Mouse (Mus musculus) kidney, adult 2 months (tissue): Measurements from ENCODE around the gene Ptpn13. TPM values are rescaled to one million over a fixed set of nuclear protein-coding genes. Genes with fewer than 3 reads are reported as not detected.
A peak's percentile ranks its signal among the peaks of the same experiment; 100 is the strongest.

ENCODE experiments used
- DNase-seq: peaks from one replicate; pipeline ENCODE4 v3.0.0; 2021
- H3K27ac ChIP-seq: fragments of 200-500 bp; 2 replicates; pipeline ENCODE4 v1.5.1; 2012; ENCODE audit warnings: low read depth, low read length, control low read depth, inconsistent platforms; ENCODE audit not compliant: insufficient read depth
- H3K27me3 ChIP-seq: fragments of 200-500 bp; replicated peaks from 2 replicates; pipeline ENCODE4 v1.6.1; 2012; ENCODE audit warnings: mild to moderate bottlenecking, moderate library complexity, low read length, inconsistent platforms; ENCODE audit not compliant: control insufficient read depth, insufficient read depth
- H3K36me3 ChIP-seq: fragments of 200-500 bp; 2 replicates; pipeline ENCODE4 v1.6.1; 2012; ENCODE audit warnings: mild to moderate bottlenecking, moderate library complexity, low read length, inconsistent platforms; ENCODE audit not compliant: control insufficient read depth, insufficient read depth
- H3K4me1 ChIP-seq: fragments of 200-500 bp; 2 replicates; pipeline ENCODE4 v1.6.1; 2011; ENCODE audit warnings: low read length; ENCODE audit not compliant: control insufficient read depth, insufficient read depth
- H3K4me3 ChIP-seq: fragments of 200-500 bp; 2 replicates; pipeline ENCODE4 v1.5.1; 2011; ENCODE audit warnings: mild to moderate bottlenecking, low read depth, low read length, control low read depth; ENCODE audit not compliant: insufficient read depth
- CTCF ChIP-seq: fragments of 200-500 bp; conservative IDR thresholded peaks from 2 replicates; pipeline ENCODE4 v1.5.1; 2011; ENCODE audit warnings: low read depth, mild to moderate bottlenecking, control low read depth, low read length, moderate library complexity, mixed read lengths; ENCODE audit not compliant: insufficient read depth, insufficient read length
- POLR2A ChIP-seq: fragments of 200-500 bp; IDR thresholded peaks from one replicate; pipeline ENCODE4 v1.6.1; 2011; ENCODE audit warnings: low read depth, low read length, control low read depth
- WGBS: fragments of 180-500 bp; shearing (Covaris S2); methylation state at CpG from one replicate; pipeline ENCODE4 v1.1.7; 2018; 5-methylcytosine and 5-hydroxymethylcytosine counted together
- polyA plus RNA-seq: library from polyadenylated mRNA; depleted of rRNA; stranded (reverse); fragments of >200 nt; gene quantifications from 2 replicates; pipeline ENCODE4 v1.2.3, GENCODE M21; 2012

Ptpn13 gene
- polyA plus RNA-seq, 1 experiment, result 23.7 TPM

DNA sequence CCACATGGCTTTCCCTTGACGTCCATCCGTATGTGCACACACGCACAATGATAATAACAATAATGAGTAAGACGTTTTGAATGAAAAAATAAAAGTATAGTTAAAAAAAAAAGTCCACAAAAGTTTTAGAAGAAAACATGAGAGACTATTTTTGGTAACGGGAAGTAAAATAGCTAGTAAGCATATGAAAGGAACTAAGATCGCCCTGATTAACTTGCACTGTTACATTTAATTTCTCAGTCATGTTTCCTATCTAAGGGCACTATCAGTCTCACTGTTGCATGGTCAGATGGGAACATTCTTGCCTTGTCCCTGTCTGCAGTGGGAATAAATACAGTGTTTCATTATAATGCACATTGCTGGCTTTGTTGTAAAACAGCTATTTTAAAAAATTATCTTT, 2.4 kb upstream of the Ptpn13 start:
- Histone ChIP-seq H3K4me1 (peaks cover 10% of the 10 kb centered on the region; the same call in 1 of the 2 replicates), H3K27me3 (no peaks in the 10 kb centered on the region), H3K4me3 (no peak overlapping the region), H3K36me3 (no peaks in the 10 kb centered on the region), H3K27ac (no peak overlapping the region)
- 84% methylated on average over 6 of the region's 6 CpGs for WGBS
- TF ChIP-seq CTCF, result no peak
- no peak for TF ChIP-seq POLR2A
- no peak for DNase-seq

- H3K27me3 ChIP-seq, result no peaks in the 10 kb centered on the region
- WGBS, result 28% methylated on average over 6 of the region's 6 CpGs
- DNase-seq, result peak; percentile 64
- H3K27ac ChIP-seq, result peak overlapping the region; percentile 93
- H3K36me3 ChIP-seq, result no peaks in the 10 kb centered on the region
- no peak overlapping the region for H3K4me3 ChIP-seq
- H3K4me1 ChIP-seq, result peaks cover 10% of the 10 kb centered on the region; the same call in 1 of the 2 replicates
- TF ChIP-seq POLR2A (no peak), CTCF (no peak)
Measured at GRCm38 (mm10) chr5:103423305-103423926, 1.6 kb upstream of the Ptpn13 start.

DNA sequence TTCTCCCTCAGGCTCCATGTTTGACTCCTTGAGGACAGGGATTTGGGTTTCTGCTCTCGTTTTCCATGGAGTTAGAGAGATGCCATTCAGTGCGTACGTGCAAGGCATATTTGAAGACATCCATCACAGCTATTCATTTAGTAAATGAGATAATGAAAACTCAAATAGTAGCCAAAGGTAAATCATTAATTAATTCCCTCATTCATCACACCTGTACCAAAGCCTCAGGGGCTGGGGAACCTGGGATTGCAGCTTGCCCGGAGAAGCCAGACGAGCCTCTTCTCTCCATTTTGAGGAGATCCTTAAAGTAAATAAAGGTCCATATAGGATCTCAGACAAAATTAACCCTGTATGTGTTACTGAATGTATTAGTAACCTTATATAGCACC, 1.1 kb upstream of the Ptpn13 start:
- peaks cover 13% of the 10 kb centered on the region; the same call in 1 of the 2 replicates for H3K4me1 ChIP-seq

GRCm38 (mm10) chr5:103425363-103426031, 505 bp downstream of the Ptpn13 start:
- Histone ChIP-seq H3K4me1 (peaks cover 11% of the 10 kb centered on the region), H3K27me3 (no peaks in the 10 kb centered on the region), H3K27ac (peak overlapping the region; percentile 88), H3K4me3 (peak overlapping the region; percentile 84), H3K36me3 (no peaks in the 10 kb centered on the region)
- WGBS, result under 1% methylated on average over 62 of the region's 67 CpGs
- DNase-seq, result peak; percentile 91
- TF ChIP-seq POLR2A, result no peak
- TF ChIP-seq CTCF, result no peak

More for the DNA sequence above, 1.1 kb upstream of the Ptpn13 start:
- H3K4me3 ChIP-seq, result no peak overlapping the region
- no peaks in the 10 kb centered on the region for H3K27me3 ChIP-seq
- H3K36me3 ChIP-seq, result no peaks in the 10 kb centered on the region
- H3K27ac ChIP-seq, result peak overlapping the region; percentile 93
- no peak for TF ChIP-seq POLR2A
- DNase-seq, result peak; percentile 55
- WGBS, result 21% methylated on average over 5 of the region's 5 CpGs

- H3K4me1 ChIP-seq, result peaks cover 17% of the 10 kb centered on the region
- peak overlapping the region; percentile 84 for H3K4me3 ChIP-seq
- no peaks in the 10 kb centered on the region for H3K36me3 ChIP-seq
- TF ChIP-seq POLR2A, result no peak
- TF ChIP-seq CTCF, result no peak
- H3K27me3 ChIP-seq, result no peaks in the 10 kb centered on the region
- WGBS, result 9% methylated on average over 9 of the region's 9 CpGs
- H3K27ac ChIP-seq, result peak overlapping the region; percentile 88
- DNase-seq, result peak; percentile 61
Measured at GRCm38 (mm10) chr5:103426250-103426649, 1.3 kb downstream of the Ptpn13 start.

GRCm38 (mm10) chr5:103430986-103431385, 6.0 kb downstream of the Ptpn13 start:
- Histone ChIP-seq H3K36me3 (no peaks in the 10 kb centered on the region), H3K27ac (peak overlapping the region; percentile 51), H3K4me1 (peaks cover 21% of the 10 kb centered on the region), H3K27me3 (no peaks in the 10 kb centered on the region), H3K4me3 (no peak overlapping the region)
- WGBS, result 40% methylated on average over 3 of the region's 3 CpGs
- TF ChIP-seq CTCF (no peak), POLR2A (no peak)
- DNase-seq, result peak; percentile 63

DNA sequence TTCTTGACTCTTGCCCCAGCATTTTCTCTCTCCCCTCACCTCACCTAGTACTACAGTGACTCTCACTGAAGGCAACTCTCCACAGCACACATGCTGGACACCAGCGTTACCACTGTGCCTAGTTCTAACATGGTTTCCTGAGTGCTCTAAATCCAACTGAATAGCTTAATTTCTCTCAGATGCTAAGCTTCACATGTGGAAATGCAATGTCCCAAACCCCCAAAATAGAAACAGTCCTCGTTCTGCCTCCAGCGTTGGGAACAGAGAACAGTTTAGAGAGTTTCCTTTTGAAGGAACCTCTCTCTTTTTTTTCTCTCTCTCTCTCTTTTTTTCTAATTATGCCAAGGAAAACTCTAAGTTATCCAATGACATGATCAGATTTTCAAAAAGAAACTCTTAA, 6.5 kb downstream of the Ptpn13 start:
- 29% methylated on average over 3 of the region's 3 CpGs for WGBS

More for the DNA sequence above, 6.5 kb downstream of the Ptpn13 start:
- DNase-seq, result no peak
- TF ChIP-seq POLR2A (no peak), CTCF (no peak)
- H3K36me3 ChIP-seq, result no peaks in the 10 kb centered on the region
- no peaks in the 10 kb centered on the region for H3K27me3 ChIP-seq
- peaks cover 26% of the 10 kb centered on the region for H3K4me1 ChIP-seq
- H3K27ac ChIP-seq, result peak overlapping the region; percentile 51
- H3K4me3 ChIP-seq, result no peak overlapping the region
